Mouse (Mus musculus) induced T-regulatory cell, adult 2 months (primary cell): ENCODE data around the gene Prodh2.
"Not testable (repeated sequence)": the region's sequence is repeated elsewhere in the genome, so short reads cannot be mapped to it uniquely, and the experiment has no call there.

Experiments used
- DNase-seq: peaks from one replicate; pipeline ENCODE4 v3.0.0-alpha.2; 2012; ENCODE audit warnings: low read depth

Prodh2 gene

GRCm38 (mm10) chr7:30493401-30493931 is at the start of gene Prodh2:
TSS of gene Prodh2 (plus strand) at chr7:30493622.
- DNase-seq, result no peak

- DNase-seq, result peak; percentile 69
Observed at GRCm38 (mm10) chr7:30443696-30444095, 49.7 kb upstream of the Prodh2 start.

GRCm38 (mm10) chr7:30444154-30444970 is 49.1 kb upstream of the Prodh2 start:
- DNase-seq, result peak; percentile 64

GRCm38 (mm10) chr7:30444971-30445751 is 48.3 kb upstream of the Prodh2 start, which contains the start of gene Aplp1:
TSS of gene Aplp1 (minus strand) at chr7:30445535.
- DNase-seq, result peak; percentile 78

- no peak for DNase-seq
Observed at GRCm38 (mm10) chr7:30450241-30450640, 43.2 kb upstream of the Prodh2 start.

GRCm38 (mm10) chr7:30453327-30453726 is 40.1 kb upstream of the Prodh2 start:
- no peak for DNase-seq

- DNase-seq, result peak; percentile 89
Observed at GRCm38 (mm10) chr7:30453766-30454165, 39.7 kb upstream of the Prodh2 start.

GRCm38 (mm10) chr7:30454259-30454658 is 39.2 kb upstream of the Prodh2 start:
- DNase-seq, result no peak

GRCm38 (mm10) chr7:30456487-30456886 is 36.9 kb upstream of the Prodh2 start:
- DNase-seq, result no peak

GRCm38 (mm10) chr7:30456911-30457628 is 36.4 kb upstream of the Prodh2 start:
- DNase-seq, result no peak

- DNase-seq, result no peak
Observed at GRCm38 (mm10) chr7:30457629-30458330, 35.6 kb upstream of the Prodh2 start, which contains the start of the genes Kirrel2 and Nphs1. TSS of gene Kirrel2 (minus strand) at chr7:30457690. TSS of gene Nphs1 (plus strand) at chr7:30458315.

- no peak for DNase-seq
Observed at GRCm38 (mm10) chr7:30459484-30459883, 33.9 kb upstream of the Prodh2 start.

- no peak for DNase-seq
Observed at GRCm38 (mm10) chr7:30463568-30463967, 29.9 kb upstream of the Prodh2 start.

GRCm38 (mm10) chr7:30463996-30464395 is 29.4 kb upstream of the Prodh2 start:
- no peak for DNase-seq

- no peak for DNase-seq
Observed at GRCm38 (mm10) chr7:30464816-30465300, 28.6 kb upstream of the Prodh2 start.

GRCm38 (mm10) chr7:30472411-30472810 is 21.0 kb upstream of the Prodh2 start:
- peak; percentile 82 for DNase-seq

GRCm38 (mm10) chr7:30474999-30475398 is 18.4 kb upstream of the Prodh2 start:
- DNase-seq, result no peak

GRCm38 (mm10) chr7:30476136-30476535 is 17.3 kb upstream of the Prodh2 start:
- DNase-seq, result not testable (repeated sequence)

GRCm38 (mm10) chr7:30477415-30478381 is 15.7 kb upstream of the Prodh2 start:
- DNase-seq, result no peak

- peak; percentile 53 for DNase-seq
Observed at GRCm38 (mm10) chr7:30484250-30484649, 9.2 kb upstream of the Prodh2 start.
